Mouse (Mus musculus) megakaryocyte-erythroid progenitor cell, adult 5 weeks (primary cell): ENCODE measurements around the gene Gm3373. TPM values are rescaled to one million over a fixed set of nuclear protein-coding genes. Genes with fewer than 3 reads are reported as not detected.

Experiments
- polyA plus RNA-seq: library from polyadenylated mRNA; stranded (reverse); fragments of >175 nt; gene quantifications from 2 replicates; pipeline ENCODE4 v1.2.3, GENCODE M21; 2012

The Gm3373 gene
- polyA plus RNA-seq: not detected in 2 replicates

DNA sequence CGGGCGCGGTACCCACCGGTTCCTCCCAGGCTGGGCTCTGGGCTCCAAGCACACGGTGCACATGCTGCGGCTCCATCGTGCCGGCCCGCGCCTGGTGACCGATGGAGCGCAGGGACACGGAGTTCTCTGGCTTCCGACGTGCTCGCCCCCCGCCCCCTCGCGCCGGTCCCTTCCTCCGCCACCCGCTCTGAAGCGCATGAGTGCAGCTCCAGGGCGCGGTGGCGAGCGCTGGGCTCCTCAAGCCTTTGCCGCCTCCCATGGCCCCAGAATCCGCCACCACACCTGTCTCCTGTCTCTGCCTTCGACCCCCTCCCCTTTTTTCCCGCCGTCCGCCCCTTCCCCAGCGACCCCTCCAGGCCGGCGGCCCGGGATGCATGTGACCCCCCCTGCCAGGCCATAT lies at the start of gene Gm3373:
Gene Gm3373 (minus strand): TSS at position 101 of the 400 bp plus-strand sequence.

DNA sequence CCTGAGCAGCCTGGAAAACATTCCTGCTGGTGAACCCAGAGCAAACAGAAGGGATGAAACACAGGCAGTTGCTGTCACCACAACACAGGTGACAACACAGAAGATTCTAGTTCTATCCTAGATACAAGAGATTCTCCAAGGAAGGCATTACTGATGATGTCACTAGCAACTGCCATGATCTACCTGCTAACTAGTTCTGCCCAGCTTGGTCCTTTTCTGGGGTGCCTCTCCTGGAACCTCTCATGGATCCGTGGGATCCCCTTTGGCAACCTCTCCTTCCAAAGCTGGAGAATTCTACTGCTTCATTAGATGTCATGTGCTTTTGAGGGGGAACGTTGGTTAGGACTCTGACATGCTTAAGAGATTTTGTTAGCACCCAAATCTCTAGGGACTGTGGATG lies 54.0 kb downstream of the Gm3373 start, which contains the start of gene Gm9603:
Gene Gm9603 (minus strand): TSS at position 101 of the 400 bp plus-strand sequence.

Other genes starting within 250 kb of the Gm3373 start
- not detected in 2 replicates for gene Gm3488, start 239.9 kb downstream of the Gm3373 start, polyA plus RNA-seq
- gene Gm3532, start 203.1 kb downstream of the Gm3373 start, polyA plus RNA-seq: not detected in 2 replicates
- gene Gm8265, start 108.5 kb downstream of the Gm3373 start, polyA plus RNA-seq: not detected in 2 replicates
- gene Gm9603, start 54.1 kb downstream of the Gm3373 start, polyA plus RNA-seq: not detected in 2 replicates
- gene Gm3383, start 66.4 kb upstream of the Gm3373 start, polyA plus RNA-seq: not detected in 2 replicates
- gene Gm3424, start 88.8 kb upstream of the Gm3373 start, polyA plus RNA-seq: not detected in 2 replicates
- gene Gm8237, start 138.8 kb upstream of the Gm3373 start, polyA plus RNA-seq: not detected in 2 replicates
- not detected in 2 replicates for gene Gm3248, start 220.2 kb upstream of the Gm3373 start, polyA plus RNA-seq
- gene Gm3453, start 237.6 kb upstream of the Gm3373 start, polyA plus RNA-seq: 0.09 TPM in 1 of 2 replicates, not detected in the other